Mouse (Mus musculus) MEL (cell line): ENCODE measurements around the gene Ptgr2.

Experiments
- BHLHE40 ChIP-seq: IDR thresholded peaks from 2 replicates; pipeline ENCODE4 v1.6.1; 2012; ENCODE audit warnings: low read depth, mild to moderate bottlenecking, inconsistent platforms, low read length, improper control_type of control experiment, borderline replicate concordance
- CTCF ChIP-seq, 3 experiments: IDR thresholded peaks in 2 of 3; conservative IDR thresholded peaks in 1 of 3; 2 replicates each; pipeline ENCODE4 v1.5.1; 2011 to 2012; ENCODE audit warnings: low read length in 3 of 3, low read depth in 2 of 3, mild to moderate bottlenecking in 2 of 3, improper control_type of control experiment in 1 of 3, inconsistent platforms in 1 of 3, mixed read lengths in 1 of 3, moderate library complexity in 1 of 3; ENCODE audit not compliant: control insufficient read depth in 1 of 3, insufficient read depth in 1 of 3, poor library complexity in 1 of 3, severe bottlenecking in 1 of 3
- GATA1 ChIP-seq: IDR thresholded peaks from 2 replicates; pipeline ENCODE4 v1.6.1; 2011; ENCODE audit warnings: low read depth, low read length, improper control_type of control experiment
- HCFC1 ChIP-seq: IDR thresholded peaks from 2 replicates; pipeline ENCODE4 v1.6.1; 2012; ENCODE audit warnings: low read depth, mild to moderate bottlenecking, inconsistent platforms, low read length, improper control_type of control experiment, moderate library complexity
- MAX ChIP-seq: IDR thresholded peaks from 2 replicates; pipeline ENCODE4 v1.6.1; 2011; ENCODE audit warnings: low read length, improper control_type of control experiment
- MEF2A ChIP-seq: IDR thresholded peaks from 2 replicates; pipeline ENCODE4 v1.6.1; 2014; ENCODE audit warnings: low read depth, mild to moderate bottlenecking, inconsistent platforms, low read length, improper control_type of control experiment; ENCODE audit not compliant: poor library complexity, insufficient replicate concordance, severe bottlenecking; ENCODE audit errors: extremely low read depth
- NELFE ChIP-seq: IDR thresholded peaks from 2 replicates; pipeline ENCODE4 v1.6.1; 2011; ENCODE audit warnings: low read depth, low read length, improper control_type of control experiment
- POLR2A ChIP-seq, 2 experiments: IDR thresholded peaks; 2 replicates each; pipeline ENCODE4 v1.6.1; 2011 to 2012; ENCODE audit warnings: low read length in 2 of 2, mild to moderate bottlenecking in 2 of 2, control low read depth in 1 of 2, improper control_type of control experiment in 1 of 2, low read depth in 1 of 2, moderate library complexity in 1 of 2; ENCODE audit not compliant: control insufficient read depth in 1 of 2, insufficient read depth in 1 of 2, poor library complexity in 1 of 2
- SMC3 ChIP-seq: IDR thresholded peaks from 2 replicates; pipeline ENCODE4 v1.6.1; 2011; ENCODE audit warnings: low read depth, low read length, improper control_type of control experiment
- TBP ChIP-seq: IDR thresholded peaks from 2 replicates; pipeline ENCODE4 v1.8.0; 2011; ENCODE audit warnings: low read depth, low read length, improper control_type of control experiment
- USF1 ChIP-seq: IDR thresholded peaks from 2 replicates; pipeline ENCODE4 v1.6.1; 2014; ENCODE audit warnings: low read depth, mild to moderate bottlenecking, inconsistent platforms, low read length, improper control_type of control experiment, moderate library complexity

DNA sequence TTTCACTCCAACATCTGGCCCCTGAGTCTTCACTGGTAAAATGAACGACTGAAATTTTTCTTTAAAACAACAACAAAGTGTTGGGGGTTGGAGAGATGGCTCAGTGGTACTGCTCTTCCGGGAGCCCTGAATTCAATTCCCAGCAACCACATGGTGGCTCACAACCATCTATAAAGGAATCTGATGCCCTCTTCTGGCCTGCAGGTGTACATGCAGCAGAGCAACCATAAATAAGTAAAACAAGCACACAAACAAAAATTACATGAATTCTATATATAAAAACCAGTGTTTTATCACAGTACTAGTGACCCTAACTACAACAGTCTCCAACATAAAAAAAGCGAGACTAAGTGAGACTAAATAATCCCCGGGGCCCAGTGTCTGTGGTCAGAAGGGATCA lies 8.2 kb upstream of the Ptgr2 start:
- TF ChIP-seq CTCF (IDR thresholded peaks at IDR 0.05 in 2 of 3, conservative IDR thresholded peaks at IDR 0.05 in 1 of 3; ENCODE audit: control insufficient read depth in 1 of 3, insufficient read depth in 1 of 3, low read depth in 2 of 3, low read length in 3 of 3, poor library complexity in 1 of 3, severe bottlenecking in 1 of 3), result peak in 2 of 3 experiments; percentile 25 to 58; a peak in 3 of 6 replicates
- no peak for TF ChIP-seq TBP
- TF ChIP-seq HCFC1, result no peak
- no peak for TF ChIP-seq NELFE
- no peak for TF ChIP-seq USF1
- no peak for TF ChIP-seq MEF2A
- TF ChIP-seq POLR2A (IDR thresholded peaks at IDR 0.05; ENCODE audit: control insufficient read depth in 1 of 2, insufficient read depth in 1 of 2, low read depth in 1 of 2, low read length in 2 of 2, poor library complexity in 1 of 2), result no peak
- TF ChIP-seq GATA1, result no peak
- no peak for TF ChIP-seq MAX
- peak; percentile 40 for TF ChIP-seq SMC3
- no peak for TF ChIP-seq BHLHE40
